Mouse (Mus musculus): ENCODE results near the gene Pnkd.
"Not testable (repeated sequence)": the region's sequence is repeated elsewhere in the genome, so short reads cannot be mapped to it uniquely, and the experiment has no call there.

The Pnkd gene

DNA sequence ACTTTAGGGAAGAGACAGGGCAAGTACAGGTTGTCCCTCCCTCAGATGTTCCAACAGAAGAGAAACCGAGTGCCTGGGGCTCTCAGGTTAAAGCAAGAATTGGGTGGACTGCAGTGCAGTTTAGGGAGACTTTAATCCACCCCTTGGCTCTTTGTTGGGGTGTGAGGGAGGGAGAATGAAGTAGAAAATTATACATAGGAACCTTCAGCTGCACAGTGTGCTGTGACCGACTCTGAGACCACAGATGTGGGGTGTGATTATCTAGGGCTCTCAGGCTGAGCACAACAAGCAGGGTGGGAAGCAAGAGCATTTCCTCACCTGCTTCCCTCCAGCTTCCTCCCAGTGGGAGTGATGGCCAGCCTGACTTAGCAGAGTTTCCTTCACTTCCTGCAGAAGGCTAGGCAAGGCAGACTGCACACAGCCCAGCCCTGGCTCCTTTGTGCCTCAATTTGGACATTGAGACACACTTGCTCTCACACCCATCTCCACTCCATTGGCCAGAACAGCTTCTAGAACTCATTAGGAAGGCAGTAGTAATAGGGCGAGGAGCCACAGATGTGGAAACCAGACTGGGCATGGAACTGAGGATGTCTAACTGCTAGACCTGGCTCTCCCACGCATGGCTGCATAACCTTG, 46.4 kb downstream of the Pnkd start:
- no peak for DNase-seq (ENCODE audit: low spot score)

GRCm38 (mm10) chr1:74332241-74332763, 47.6 kb downstream of the Pnkd start:
- DNase-seq (ENCODE audit: low spot score), result peak; percentile 90

DNA sequence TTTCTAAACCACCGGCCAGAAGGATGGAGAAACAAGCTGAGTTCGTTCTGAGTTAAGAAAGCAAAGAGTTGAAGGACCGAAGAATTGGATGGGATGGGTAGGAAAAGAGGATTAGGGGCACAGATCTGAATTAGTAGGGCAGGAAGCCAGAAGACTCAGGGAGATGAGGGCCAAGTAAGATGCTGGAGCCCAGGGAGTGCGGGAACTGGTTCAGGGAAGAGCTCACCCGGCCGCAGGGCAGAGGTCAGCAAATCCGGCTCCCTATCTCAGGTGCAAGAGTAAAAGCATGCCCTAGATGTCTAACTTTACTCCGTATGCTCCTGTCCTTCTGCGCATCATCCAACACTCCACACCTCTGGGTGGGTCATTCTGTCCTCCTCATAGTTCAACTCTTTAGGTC, 48.2 kb downstream of the Pnkd start:
- no peak for DNase-seq (ENCODE audit: low spot score)

DNA sequence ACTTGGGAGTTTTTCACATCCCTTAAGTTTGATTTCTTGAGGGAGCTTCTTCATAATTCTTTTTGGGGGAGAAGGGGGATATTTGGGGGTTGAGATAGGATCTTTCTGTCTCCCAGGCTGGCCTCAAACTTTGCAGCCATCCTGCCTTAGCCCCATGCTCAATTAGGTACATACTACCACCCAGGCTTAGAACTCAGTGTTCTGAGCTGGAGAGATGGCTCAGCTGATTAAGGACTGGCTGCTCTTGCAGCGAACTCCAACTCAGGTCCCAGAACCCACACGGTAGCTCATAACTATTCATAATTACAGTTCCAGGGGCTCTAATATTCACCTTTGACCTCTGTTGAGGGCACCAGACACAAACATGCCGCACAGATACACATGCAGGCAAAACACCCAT, 49.9 kb downstream of the Pnkd start:
- no peak for DNase-seq (ENCODE audit: low spot score)

- DNase-seq (ENCODE audit: low spot score), result no peak
Measured at GRCm38 (mm10) chr1:74335033-74335432, 50.3 kb downstream of the Pnkd start.

DNA sequence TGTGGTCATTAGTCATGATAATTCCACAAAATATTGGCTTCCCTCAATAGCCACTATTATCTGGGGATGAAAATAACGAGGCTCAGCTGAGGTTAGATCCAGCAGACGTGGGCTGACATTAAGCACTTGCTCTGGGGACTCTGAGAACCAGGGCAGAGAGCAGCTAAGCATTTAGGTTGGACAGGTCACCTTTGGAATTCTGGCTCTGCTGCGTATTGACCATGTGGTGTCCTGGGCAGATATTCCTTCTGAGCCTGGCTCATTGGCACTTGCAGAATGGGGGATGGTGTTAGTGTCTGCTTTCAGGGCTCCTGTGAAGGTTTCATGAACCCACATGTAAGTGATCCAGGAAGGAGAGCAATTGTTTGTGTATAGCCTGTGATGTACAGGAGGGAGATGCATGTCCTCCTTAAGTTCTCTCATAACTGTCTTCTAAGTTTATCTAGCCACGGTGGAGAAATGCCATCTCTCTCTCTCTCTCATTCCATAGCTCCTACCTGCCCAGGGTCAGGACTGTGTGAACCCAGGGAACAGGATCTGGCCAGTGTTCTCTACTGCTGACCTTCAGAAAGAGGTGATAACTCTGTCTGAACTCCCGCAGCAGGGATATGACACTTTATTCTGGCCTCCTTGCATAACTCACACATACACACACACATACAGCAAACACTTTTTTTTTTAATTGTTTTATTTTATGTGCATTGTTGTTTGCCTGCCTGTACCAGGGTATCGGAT, 50.9 kb downstream of the Pnkd start:
- no peak for DNase-seq (ENCODE audit: low spot score)

GRCm38 (mm10) chr1:74337241-74337771, 52.6 kb downstream of the Pnkd start:
- no peak for DNase-seq (ENCODE audit: low spot score)

DNA sequence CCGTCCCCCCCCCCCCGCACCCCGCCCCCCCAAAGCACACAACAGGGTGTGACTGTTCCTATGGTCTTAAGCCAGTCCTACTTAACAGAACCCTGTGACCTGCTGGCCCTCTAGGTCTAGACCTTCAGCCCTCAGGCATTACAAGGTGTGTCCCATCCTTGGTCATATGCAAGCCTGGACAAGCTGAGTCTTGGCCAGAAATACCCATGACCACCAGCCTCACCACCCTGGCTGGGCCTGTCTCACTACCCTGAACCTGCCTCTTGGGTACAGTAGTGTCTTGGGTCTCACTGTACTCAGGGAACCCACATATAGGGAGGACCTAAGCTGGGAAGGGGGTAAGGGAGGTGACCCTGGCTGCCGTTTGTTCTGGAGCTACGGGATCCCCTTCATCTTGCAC, 53.3 kb downstream of the Pnkd start:
- no peak for DNase-seq (ENCODE audit: low spot score)

DNA sequence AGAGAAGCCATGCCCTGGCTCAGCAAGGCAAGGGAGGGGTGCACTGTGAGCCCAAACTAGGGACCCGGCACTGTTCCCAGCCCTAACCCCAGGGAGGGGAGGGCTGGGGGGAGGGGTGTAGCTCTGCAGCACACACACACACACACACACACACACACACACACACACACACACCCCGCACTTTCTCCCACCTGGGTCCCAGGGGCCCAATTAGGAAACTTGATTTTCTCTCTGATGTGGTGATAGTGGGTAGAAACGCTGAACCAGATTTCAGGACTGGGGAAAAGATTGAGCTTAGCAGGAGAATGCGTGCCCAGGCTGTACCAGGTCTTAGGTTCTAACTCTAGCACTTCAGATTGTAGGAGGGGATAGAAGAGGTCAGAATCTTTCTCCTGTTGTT, 53.9 kb downstream of the Pnkd start:
- no peak for DNase-seq (ENCODE audit: low spot score)

- DNase-seq (ENCODE audit: low spot score), result no peak
Measured at GRCm38 (mm10) chr1:74339917-74340316, 55.2 kb downstream of the Pnkd start.

DNA sequence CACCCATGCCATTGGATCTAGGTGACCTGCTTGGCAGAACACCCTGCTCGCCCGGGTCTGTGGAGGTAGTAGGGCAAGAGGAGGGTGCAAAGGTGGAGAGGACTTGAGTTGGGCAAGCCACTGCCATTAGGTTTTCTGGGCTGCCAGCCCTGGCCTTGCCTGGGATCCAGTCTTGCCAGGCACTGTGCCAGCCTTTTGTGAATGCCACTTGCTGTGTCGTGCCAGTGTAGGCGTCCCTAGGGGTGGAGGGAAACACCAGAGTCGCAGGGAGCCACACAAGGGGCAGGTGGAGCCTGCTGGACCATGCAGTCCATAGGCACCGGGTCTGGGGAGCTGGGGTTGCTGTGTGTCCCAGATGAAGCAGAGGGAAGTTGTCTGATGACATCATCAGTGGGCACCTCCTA, 55.6 kb downstream of the Pnkd start:
- no peak for DNase-seq (ENCODE audit: low spot score)

- not testable (repeated sequence) for DNase-seq (ENCODE audit: low spot score)
Measured at GRCm38 (mm10) chr1:74340992-74341391, 56.3 kb downstream of the Pnkd start.

DNA sequence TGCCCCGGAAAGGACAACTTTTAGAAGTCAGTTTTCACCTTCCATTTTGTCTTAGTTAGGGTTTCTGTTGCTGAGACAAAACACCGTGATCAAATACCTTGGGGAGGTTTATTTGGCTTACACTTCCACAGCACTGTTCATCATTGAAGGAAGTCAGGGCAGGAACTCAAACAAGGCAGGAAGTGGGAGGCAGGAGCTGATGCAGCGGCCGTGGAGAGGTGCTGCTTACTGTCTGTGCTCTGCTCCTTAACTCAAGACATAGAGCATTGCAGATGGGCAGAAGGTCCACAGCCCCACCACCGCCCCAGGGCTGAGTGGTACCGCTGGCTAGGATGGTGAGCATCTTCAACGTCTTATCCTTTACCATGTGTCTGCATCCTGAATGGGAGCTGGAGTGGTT, 57.2 kb downstream of the Pnkd start:
- DNase-seq (ENCODE audit: low spot score), result no peak

GRCm38 (mm10) chr1:74342308-74342707, 57.6 kb downstream of the Pnkd start:
- DNase-seq (ENCODE audit: low spot score), result no peak

DNA sequence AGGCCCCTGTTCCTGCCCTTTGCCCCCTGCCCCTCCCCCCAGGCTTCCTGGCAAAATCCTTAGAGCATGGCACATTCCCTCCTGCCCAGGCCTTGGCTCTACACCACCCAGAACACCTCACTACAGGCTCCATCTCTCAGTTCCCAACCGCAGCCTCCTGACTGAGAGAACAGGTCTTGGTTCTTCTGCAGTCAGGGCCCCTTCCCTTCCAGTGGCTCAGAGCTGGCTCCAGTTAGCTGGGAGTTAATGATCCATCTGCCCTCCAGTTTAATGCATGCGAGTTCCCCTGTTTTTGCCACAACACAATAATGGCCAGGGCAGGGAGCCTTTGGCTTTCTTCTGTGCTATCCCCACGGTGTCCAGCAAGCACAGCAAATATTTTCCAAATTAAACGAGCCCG, 58.4 kb downstream of the Pnkd start:
- DNase-seq (ENCODE audit: low spot score), result no peak

DNA sequence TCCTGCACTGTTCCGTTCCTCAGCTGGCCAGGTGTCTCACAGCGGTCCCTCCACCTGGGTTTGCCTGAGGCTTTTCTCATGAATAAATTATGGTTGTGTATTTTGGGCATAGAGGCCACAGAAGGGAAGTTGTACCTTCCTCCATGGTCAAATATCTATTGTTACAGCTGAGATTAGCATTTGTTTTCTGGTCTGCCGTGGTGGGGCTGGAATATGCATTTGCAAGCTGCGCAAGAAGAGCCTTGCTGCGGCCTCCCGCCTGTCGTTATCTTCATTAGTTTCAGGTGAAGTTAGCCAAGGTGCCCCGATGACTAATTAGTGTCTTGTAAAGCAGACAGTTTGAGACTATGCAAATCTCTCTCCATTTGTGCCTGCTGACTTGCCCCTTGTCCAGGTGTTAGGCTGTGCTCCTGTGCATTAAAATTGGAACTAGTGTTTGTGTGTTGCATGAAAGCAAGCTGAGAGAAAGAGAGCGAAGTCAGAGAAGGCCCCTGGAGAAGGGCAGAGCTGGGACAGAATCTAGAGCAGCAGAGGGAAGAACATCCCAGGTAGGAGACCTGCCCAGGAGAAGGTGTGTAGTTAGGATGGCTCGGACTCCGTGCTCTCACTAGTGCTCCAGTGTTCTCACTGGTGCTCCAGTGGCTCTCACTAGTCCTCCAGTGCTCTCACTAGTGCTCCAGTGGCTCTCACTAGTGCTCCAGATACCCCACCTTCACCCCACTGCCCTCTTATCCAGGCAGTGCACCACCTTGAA, 59.6 kb downstream of the Pnkd start:
- no peak for DNase-seq (ENCODE audit: low spot score)

- DNase-seq (ENCODE audit: low spot score), result no peak
Measured at GRCm38 (mm10) chr1:74351185-74351769, 66.5 kb downstream of the Pnkd start.

GRCm38 (mm10) chr1:74352532-74353096, 67.9 kb downstream of the Pnkd start:
- no peak for DNase-seq (ENCODE audit: low spot score)

GRCm38 (mm10) chr1:74353453-74354229, 68.9 kb downstream of the Pnkd start:
- no peak for DNase-seq (ENCODE audit: low spot score)

GRCm38 (mm10) chr1:74357531-74357930, 72.8 kb downstream of the Pnkd start:
- DNase-seq (ENCODE audit: low spot score), result no peak

GRCm38 (mm10) chr1:74359952-74360517, 75.3 kb downstream of the Pnkd start:
- DNase-seq (ENCODE audit: low spot score), result no peak
